Mouse (Mus musculus): ENCODE measurements around the gene Egln2.

DNA sequence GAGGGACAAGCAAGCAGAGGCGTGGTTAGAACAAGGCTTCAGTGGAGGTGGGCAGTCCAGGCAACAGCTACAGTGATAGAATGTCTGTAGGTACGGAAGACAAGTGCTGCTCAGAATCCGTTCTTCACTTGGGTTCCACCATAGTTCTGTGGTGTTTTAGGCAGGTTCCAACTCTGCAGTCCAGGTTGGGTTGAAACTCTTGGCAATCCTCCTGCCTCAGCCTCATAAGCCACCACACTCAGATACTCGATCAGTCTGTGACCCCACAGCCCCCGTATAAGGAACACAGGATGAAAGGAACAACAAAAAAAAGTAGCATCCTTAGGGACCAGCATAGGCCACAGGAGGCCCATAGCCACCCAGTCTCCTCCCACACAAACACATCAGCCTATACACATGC lies 25.8 kb upstream of the Egln2 start:
- TF ChIP-seq CTCF (IDR thresholded peaks at IDR 0.05; ENCODE audit: control insufficient read depth, insufficient read depth, insufficient read length) (no peak), USF1 (IDR thresholded peaks at IDR 0.05; ENCODE audit: low read depth) (no peak), MAX (IDR thresholded peaks at IDR 0.05) (no peak)
